Mouse (Mus musculus) telencephalon, adult 2 months (tissue): ENCODE results near the gene Slc39a11.

ENCODE experiments used
- DNase-seq: peaks from one replicate; pipeline ENCODE4 v3.0.0-alpha.2; 2011; ENCODE audit warnings: low read depth, low spot score

Slc39a11 gene

DNA sequence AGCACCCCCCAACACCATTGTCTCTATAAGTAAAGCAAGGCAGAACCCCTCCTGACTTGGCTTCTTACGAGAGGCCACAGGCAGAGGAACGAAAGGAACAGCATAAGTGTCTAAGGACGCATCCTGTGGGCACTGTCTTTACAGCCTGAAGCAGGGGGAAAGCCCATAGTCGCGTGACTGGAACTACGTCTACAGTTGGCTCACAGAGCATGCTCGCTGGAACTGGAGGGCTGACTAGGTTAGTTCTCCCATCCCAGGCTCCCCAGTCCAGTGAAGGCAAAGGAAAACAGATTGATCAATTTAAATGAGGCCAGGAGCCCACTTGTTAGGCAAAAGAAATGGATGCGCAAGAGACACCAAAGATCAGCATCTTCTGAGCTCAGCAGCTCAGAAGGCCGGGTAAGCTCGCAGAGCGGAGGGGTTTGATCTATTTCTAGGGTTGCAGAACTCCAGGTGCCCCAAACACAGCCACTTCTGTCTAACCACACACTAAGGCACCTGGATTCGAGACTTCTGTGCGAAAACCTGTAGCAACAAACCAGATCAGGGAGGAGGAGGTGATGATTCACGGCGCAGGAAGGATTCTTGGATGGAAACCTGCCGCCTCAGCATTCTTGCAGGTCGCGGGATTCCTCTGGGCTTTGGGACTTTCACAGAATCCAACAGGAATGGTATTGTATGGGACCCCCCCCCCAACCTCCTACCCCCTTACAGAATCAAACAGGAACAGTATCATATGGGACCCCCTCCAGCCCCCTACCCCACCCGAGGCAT is 453.5 kb downstream of the Slc39a11 start:
- no peak for DNase-seq
